In the genomic region with DNA sequence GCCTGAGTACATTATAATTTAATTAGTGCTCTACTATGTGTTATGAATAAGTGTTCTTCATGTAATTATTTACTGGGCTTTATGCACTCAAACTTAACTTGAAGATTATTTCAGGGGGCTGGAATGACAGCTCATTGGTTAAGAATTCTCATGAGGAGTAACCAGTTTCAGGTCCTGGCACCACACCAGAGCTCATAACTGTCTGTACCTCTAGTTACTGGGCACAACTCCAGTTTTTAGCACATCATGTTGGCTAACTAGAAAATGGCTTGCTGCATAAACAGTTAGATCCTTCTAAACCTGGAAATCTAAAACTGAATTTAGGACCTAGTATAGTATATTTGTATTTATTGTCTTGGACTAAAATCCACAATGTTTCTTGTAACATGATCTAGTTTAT, we compare ENCODE assay signal across 19 mouse cellular contexts.
A peak's percentile ranks its signal among the peaks of the same experiment; 100 is the strongest.
DNase-seq lines count a peak whose midpoint lies in the region; ATAC-seq and TF ChIP-seq lines count a peak whose summit lies in the region.
"Had no signal": no experiment of that assay in that cellular context is flagged by ENCODE, and none has a peak within 500 bp of the region (broad histone marks: within the 10 kb centered on the region; RNA-seq: fewer than 3 reads in every experiment).

No protein-coding gene starts in this region.

- H3K9me3 ChIP-seq in midbrain, postnatal 0 days (ENCODE audit: low read length): no peaks in the 10 kb centered on the region
- no peaks in the 10 kb centered on the region for H3K9me3 ChIP-seq in midbrain, embryonic 14.5 days (ENCODE audit: control insufficient read depth, low read length)
- H3K9me3 ChIP-seq in limb, embryonic 14.5 days (ENCODE audit: control insufficient read depth, low read length): no peaks in the 10 kb centered on the region
- H3K9me3 ChIP-seq: embryonic facial prominence, embryonic 12.5 days; forebrain, embryonic 12.5 days; heart, embryonic 10.5 days; hindbrain, embryonic 12.5 days; intestine, embryonic 15.5 days had no signal

- no peaks in the 10 kb centered on the region for H3K4me1 ChIP-seq in midbrain, postnatal 0 days (ENCODE audit: insufficient read depth, low read length)
- H3K4me1 ChIP-seq in midbrain, embryonic 14.5 days (ENCODE audit: control insufficient read depth, insufficient read depth, low read length): no peaks in the 10 kb centered on the region
- 0 out of 2 replicates have a peak, but pooled peaks cover 2% of the 10 kb centered on the region for H3K4me1 ChIP-seq in limb, embryonic 14.5 days (ENCODE audit: control insufficient read depth, insufficient read depth, low read length)
- H3K4me1 ChIP-seq: embryonic facial prominence, embryonic 12.5 days; forebrain, embryonic 12.5 days; heart, embryonic 10.5 days; intestine, embryonic 15.5 days had no signal

- TF ChIP-seq POLR2A in limb, embryonic 14.5 days (IDR thresholded peaks at IDR 0.05; ENCODE audit: borderline replicate concordance, extremely low read depth, insufficient read depth, insufficient read length): no peak

- no peaks in the 10 kb centered on the region for H3K36me3 ChIP-seq in midbrain, postnatal 0 days (ENCODE audit: insufficient read depth, low read length)
- no peaks in the 10 kb centered on the region for H3K36me3 ChIP-seq in midbrain, embryonic 14.5 days (ENCODE audit: control insufficient read depth, insufficient read depth, low read length)
- no peaks in the 10 kb centered on the region for H3K36me3 ChIP-seq in limb, embryonic 14.5 days (ENCODE audit: control insufficient read depth, insufficient read depth, low read length)
- H3K36me3 ChIP-seq: embryonic facial prominence, embryonic 12.5 days; forebrain, embryonic 12.5 days; heart, embryonic 10.5 days; hindbrain, embryonic 12.5 days; intestine, embryonic 15.5 days had no signal

- ATAC-seq in frontal cortex, adult (ENCODE audit: low TSS enrichment): 0 out of 2 replicates have a peak, but pooled peaks have one; percentile 27
- ATAC-seq in midbrain, postnatal 0 days (ENCODE audit: low FRiP score): no peak
- ATAC-seq in midbrain, embryonic 14.5 days (ENCODE audit: low FRiP score, low TSS enrichment): no peak
- peak; percentile 55 for ATAC-seq in limb, embryonic 14.5 days (ENCODE audit: low FRiP score, low read depth)
- no peak for ATAC-seq in megakaryocyte-erythroid progenitor cell, adult 5-6 weeks (replicated peaks; ENCODE audit: low FRiP score, low TSS enrichment, poor library complexity, severe bottlenecking)
- ATAC-seq: intestine, embryonic 15.5 days had no signal

- TF ChIP-seq CTCF in midbrain, postnatal 0 days (IDR thresholded peaks at IDR 0.05): no peak

- no peak overlapping the region for H3K4me3 ChIP-seq in midbrain, postnatal 0 days (ENCODE audit: low read depth, low read length)
- H3K4me3 ChIP-seq in midbrain, embryonic 14.5 days (replicated peaks; ENCODE audit: low read depth, low read length): no peak overlapping the region
- H3K4me3 ChIP-seq in limb, embryonic 14.5 days (replicated peaks; ENCODE audit: low read length): no peak overlapping the region
- H3K4me3 ChIP-seq: embryonic facial prominence, embryonic 12.5 days; forebrain, embryonic 12.5 days; heart, embryonic 10.5 days; hindbrain, embryonic 12.5 days; intestine, embryonic 15.5 days had no signal

- no peaks in the 10 kb centered on the region for H3K27me3 ChIP-seq in midbrain, postnatal 0 days (ENCODE audit: insufficient read depth, low read length)
- H3K27me3 ChIP-seq in midbrain, embryonic 14.5 days (ENCODE audit: control insufficient read depth, insufficient read depth, low read length): no peaks in the 10 kb centered on the region
- H3K27me3 ChIP-seq in limb, embryonic 14.5 days (ENCODE audit: control insufficient read depth, insufficient read depth, low read length): no peaks in the 10 kb centered on the region
- H3K27me3 ChIP-seq: embryonic facial prominence, embryonic 12.5 days; forebrain, embryonic 12.5 days; hindbrain, embryonic 12.5 days; intestine, embryonic 15.5 days had no signal

- no peak for DNase-seq in frontal cortex, postnatal 14 days (ENCODE audit: low spot score in 2 of 2)
- DNase-seq in midbrain, postnatal 0 days (ENCODE audit: low spot score): peak; percentile 42
- no peak for DNase-seq in midbrain, embryonic 14.5 days
- DNase-seq in limb, embryonic 14.5 days (ENCODE audit: low spot score): peak; percentile 67
- DNase-seq: adrenal gland, adult 8-10 months; cerebellum, adult 18-20 months; cerebellum, postnatal 14 days; embryo, embryonic 11 days; gastrocnemius, postnatal 10 days; heart, adult 18-20 months; heart, postnatal 10 days; heart, postnatal 4 days had no signal

- no peak overlapping the region for H3K4me2 ChIP-seq in midbrain, postnatal 0 days (ENCODE audit: low read depth, low read length, poor library complexity, severe bottlenecking)
- no peak overlapping the region for H3K4me2 ChIP-seq in midbrain, embryonic 14.5 days (ENCODE audit: low read length)
- H3K4me2 ChIP-seq in limb, embryonic 14.5 days (replicated peaks; ENCODE audit: low read depth, low read length, severe bottlenecking): no peak overlapping the region
- H3K4me2 ChIP-seq: embryonic facial prominence, embryonic 12.5 days; forebrain, embryonic 12.5 days; hindbrain, embryonic 12.5 days; intestine, embryonic 15.5 days had no signal

- no peak overlapping the region for H3K9ac ChIP-seq in midbrain, postnatal 0 days (replicated peaks; ENCODE audit: low read length, poor library complexity, severe bottlenecking)
- no peak overlapping the region for H3K9ac ChIP-seq in midbrain, embryonic 14.5 days (replicated peaks; ENCODE audit: low read length)
- no peak overlapping the region for H3K9ac ChIP-seq in limb, embryonic 14.5 days (ENCODE audit: low read depth, low read length, severe bottlenecking)
- H3K9ac ChIP-seq: embryonic facial prominence, embryonic 12.5 days; forebrain, embryonic 12.5 days; hindbrain, embryonic 12.5 days; intestine, embryonic 15.5 days had no signal

- no peak overlapping the region for H3K27ac ChIP-seq in midbrain, postnatal 0 days (ENCODE audit: low read depth, low read length)
- H3K27ac ChIP-seq in midbrain, embryonic 14.5 days (replicated peaks; ENCODE audit: low read depth, low read length): no peak overlapping the region
- no peak overlapping the region for H3K27ac ChIP-seq in limb, embryonic 14.5 days (replicated peaks; ENCODE audit: low read depth, low read length)
- H3K27ac ChIP-seq: embryonic facial prominence, embryonic 12.5 days; forebrain, embryonic 12.5 days; heart, embryonic 10.5 days; hindbrain, embryonic 12.5 days; intestine, embryonic 15.5 days had no signal

Comparison
In these comparisons a context has a peak if more than half of its experiments do, and no peak if none do; other contexts are left out.
1. DNase-seq: peak in midbrain, postnatal 0 days (single experiment) and limb, embryonic 14.5 days (single experiment); none in frontal cortex, postnatal 14 days (0 of 2) and midbrain, embryonic 14.5 days (single experiment).
2. ATAC-seq: peak in frontal cortex, adult (single experiment) and limb, embryonic 14.5 days (single experiment); none in midbrain, postnatal 0 days (single experiment), midbrain, embryonic 14.5 days (single experiment) and megakaryocyte-erythroid progenitor cell, adult 5-6 weeks (single experiment).